Mouse (Mus musculus): ENCODE results near the gene Spata31d1d.

- TF ChIP-seq CTCF (IDR thresholded peaks at IDR 0.05; ENCODE audit: low read depth), result no peak
- TF ChIP-seq EP300 (IDR thresholded peaks at IDR 0.05; ENCODE audit: low read depth), result no peak
Measured at GRCm38 (mm10) chr13:59770847-59771246, 39.3 kb upstream of the Spata31d1d start.
